Mouse (Mus musculus) neural tube, embryonic 14.5 days (tissue): ENCODE measurements around the gene Rnf126. TPM values are rescaled to one million over a fixed set of nuclear protein-coding genes. Genes with fewer than 3 reads are reported as not detected.

Experiments
- ATAC-seq: fragments of 200-750 bp; cut with Nextera tagmentation; 2 replicates; pipeline ENCODE4 v1.8.0; 2017; ENCODE audit warnings: low read depth, mild to moderate bottlenecking, moderate TSS enrichment, moderate library complexity
- H3K27ac ChIP-seq: fragments of 300-500 bp; sonication (generic); 2 replicates; pipeline ENCODE4 v1.5.1; 2014; ENCODE audit warnings: low read depth, mild to moderate bottlenecking, control low read depth, low read length, moderate library complexity, mixed read lengths
- H3K27me3 ChIP-seq: fragments of 300-500 bp; sonication (generic); 2 replicates; pipeline ENCODE4 v1.6.1; 2014; ENCODE audit warnings: low read length; ENCODE audit not compliant: control insufficient read depth, insufficient read depth
- H3K36me3 ChIP-seq: fragments of 300-500 bp; sonication (generic); 2 replicates; pipeline ENCODE4 v1.6.1; 2014; ENCODE audit warnings: low read length, mixed read lengths; ENCODE audit not compliant: control insufficient read depth, insufficient read depth
- H3K4me1 ChIP-seq: fragments of 300-500 bp; sonication (generic); 2 replicates; pipeline ENCODE4 v1.6.1; 2014; ENCODE audit warnings: low read length; ENCODE audit not compliant: control insufficient read depth, insufficient read depth
- H3K4me2 ChIP-seq: fragments of 300-500 bp; sonication (generic); 2 replicates; pipeline ENCODE4 v1.6.1; 2014; ENCODE audit warnings: mild to moderate bottlenecking, low read depth, low read length, control low read depth
- H3K4me3 ChIP-seq: fragments of 300-500 bp; sonication (generic); 2 replicates; pipeline ENCODE4 v1.5.1; 2014; ENCODE audit warnings: low read depth, low read length, control low read depth, mixed read lengths
- H3K9ac ChIP-seq: fragments of 300-500 bp; sonication (generic); replicated peaks from 2 replicates; pipeline ENCODE4 v1.6.1; 2014; ENCODE audit warnings: low read depth, mild to moderate bottlenecking, control low read depth, low read length, mixed read lengths
- H3K9me3 ChIP-seq: fragments of 300-500 bp; sonication (generic); 2 replicates; pipeline ENCODE4 v1.6.1; 2016; ENCODE audit warnings: low read length; ENCODE audit not compliant: control insufficient read depth
- WGBS: fragments of 180-500 bp; shearing (Covaris S2); extraction: QIAGEN DNeasy Blood & Tissue Kit; methylation state at CpG from one replicate; pipeline ENCODE4 v1.1.7; 2014; 5-methylcytosine and 5-hydroxymethylcytosine counted together
- polyA plus RNA-seq: library from polyadenylated mRNA; unstranded; fragments of >200 nt; fragmentation: Nextera tagmentation; extraction: Ambion mirVana; gene quantifications from 2 replicates; pipeline ENCODE4 v1.2.1, GENCODE M21; 2014

The Rnf126 gene
- polyA plus RNA-seq, 1 experiment from 2014 or later = 93.7 TPM

GRCm38 (mm10) chr10:79783920-79784800 is 17.4 kb upstream of the Rnf126 start:
- no peak overlapping the region for H3K27ac ChIP-seq
- peaks cover 2% of the 10 kb centered on the region; the same call in 1 of the 2 replicates for H3K27me3 ChIP-seq
- no peak overlapping the region for H3K4me2 ChIP-seq
- no peak overlapping the region for H3K9ac ChIP-seq
- H3K36me3 ChIP-seq = no peaks in the 10 kb centered on the region
- no peaks in the 10 kb centered on the region for H3K9me3 ChIP-seq
- no peak overlapping the region for H3K4me3 ChIP-seq
- no peaks in the 10 kb centered on the region for H3K4me1 ChIP-seq
- 30% methylated on average over 27 of the region's 27 CpGs for WGBS
- ATAC-seq = no peak

GRCm38 (mm10) chr10:79783050-79783449 is 16.3 kb upstream of the Rnf126 start:
- H3K4me1 ChIP-seq = no peaks in the 10 kb centered on the region
- no peak for ATAC-seq
- H3K27me3 ChIP-seq = peaks cover 2% of the 10 kb centered on the region; the same call in 1 of the 2 replicates
- no peaks in the 10 kb centered on the region for H3K9me3 ChIP-seq
- H3K36me3 ChIP-seq = no peaks in the 10 kb centered on the region
- H3K9ac ChIP-seq = no peak overlapping the region
- H3K4me2 ChIP-seq = no peak overlapping the region
- no peak overlapping the region for H3K4me3 ChIP-seq
- 68% methylated on average over 7 of the region's 7 CpGs for WGBS
- H3K27ac ChIP-seq = no peak overlapping the region

- Histone ChIP-seq H3K36me3 (no peaks in the 10 kb centered on the region), H3K4me2 (no peak overlapping the region), H3K4me1 (peaks cover 3% of the 10 kb centered on the region; the same call in 1 of the 2 replicates), H3K27ac (no peak overlapping the region), H3K27me3 (peaks cover 6% of the 10 kb centered on the region), H3K9ac (no peak overlapping the region), H3K4me3 (no peak overlapping the region), H3K9me3 (no peaks in the 10 kb centered on the region)
- no peak for ATAC-seq
- WGBS = 53% methylated on average over 5 of the region's 5 CpGs
Measured at GRCm38 (mm10) chr10:79781956-79782355, 15.2 kb upstream of the Rnf126 start.

- 28% methylated on average over 21 of the region's 21 CpGs for WGBS
- H3K36me3 ChIP-seq = no peaks in the 10 kb centered on the region
- H3K27me3 ChIP-seq = peaks cover 8% of the 10 kb centered on the region
- H3K9ac ChIP-seq = no peak overlapping the region
- no peak overlapping the region for H3K4me3 ChIP-seq
- H3K9me3 ChIP-seq = no peaks in the 10 kb centered on the region
- H3K27ac ChIP-seq = no peak overlapping the region
- ATAC-seq = peak; percentile 3; the same call in 1 of the 2 replicates
- peaks cover 3% of the 10 kb centered on the region; the same call in 1 of the 2 replicates for H3K4me1 ChIP-seq
- peak overlapping the region; percentile 64 for H3K4me2 ChIP-seq
Measured at GRCm38 (mm10) chr10:79781139-79781538, 14.4 kb upstream of the Rnf126 start.

DNA sequence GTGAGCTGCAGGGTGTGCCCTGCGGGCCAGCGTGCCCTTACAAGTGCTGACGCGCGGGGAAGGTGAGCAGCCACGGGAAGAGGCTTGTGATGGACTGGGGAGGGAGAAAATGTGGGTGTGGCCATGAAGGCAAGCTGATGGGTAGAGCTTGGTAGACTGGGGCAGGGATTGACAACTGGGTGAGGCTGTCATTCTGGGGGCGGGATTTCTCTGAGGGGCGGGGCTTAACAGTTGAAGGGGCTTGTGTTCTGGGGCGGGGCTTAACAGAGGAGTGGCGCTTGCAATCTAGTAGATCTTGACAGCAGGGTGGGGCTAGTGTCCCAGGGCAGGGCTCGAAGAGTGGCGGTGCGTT is 13.9 kb upstream of the Rnf126 start:
- Histone ChIP-seq H3K4me3 (peak overlapping the region; percentile 35), H3K9me3 (no peaks in the 10 kb centered on the region), H3K4me1 (peaks cover 3% of the 10 kb centered on the region; the same call in 1 of the 2 replicates), H3K9ac (no peak overlapping the region), H3K36me3 (no peaks in the 10 kb centered on the region), H3K4me2 (peak overlapping the region; percentile 64), H3K27me3 (peaks cover 8% of the 10 kb centered on the region), H3K27ac (no peak overlapping the region)
- ATAC-seq = peak; percentile 50
- WGBS = 0% methylated on average over 13 of the region's 13 CpGs

DNA sequence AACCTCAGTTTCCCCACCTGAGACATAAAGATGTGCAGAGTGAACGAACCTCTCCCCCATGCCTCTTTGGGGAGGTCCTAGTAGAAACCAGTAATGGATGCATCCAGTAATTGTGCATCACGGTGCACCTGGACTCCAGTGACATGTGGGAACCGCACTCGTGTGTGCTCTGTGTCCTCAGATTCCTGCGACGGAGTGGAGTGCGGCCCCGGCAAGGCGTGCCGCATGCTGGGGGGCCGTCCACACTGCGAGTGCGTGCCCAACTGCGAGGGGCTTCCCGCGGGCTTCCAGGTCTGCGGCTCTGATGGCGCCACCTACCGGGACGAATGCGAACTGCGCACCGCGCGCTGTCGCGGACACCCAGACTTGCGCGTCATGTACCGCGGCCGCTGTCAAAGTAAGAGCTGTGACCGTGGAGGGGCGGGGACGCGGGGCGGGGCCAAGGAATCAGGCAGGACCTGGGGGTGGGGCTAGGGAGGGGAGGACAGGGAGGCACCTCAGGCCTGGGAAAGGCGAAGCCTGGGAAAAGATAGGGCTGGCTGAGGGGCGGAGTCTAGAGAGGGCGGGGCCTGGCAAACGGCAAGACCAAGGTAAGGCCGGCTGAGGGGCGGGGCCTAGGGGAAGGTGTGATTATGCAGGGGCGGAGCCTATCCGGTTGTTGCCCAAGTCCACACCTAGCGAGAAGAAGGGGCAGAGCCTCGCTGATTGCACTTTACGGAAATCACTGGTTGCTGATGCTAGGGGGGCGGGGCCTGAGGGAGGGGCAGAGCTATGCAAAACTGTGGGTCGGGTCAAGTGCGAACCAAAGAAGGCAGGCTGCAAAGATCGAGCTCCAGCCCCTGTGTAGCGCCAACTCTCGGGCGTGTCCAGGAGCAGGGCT is 13.3 kb upstream of the Rnf126 start:
- Histone ChIP-seq H3K27ac (no peak overlapping the region), H3K9ac (no peak overlapping the region), H3K4me3 (peak overlapping the region; percentile 35)

GRCm38 (mm10) chr10:79779193-79779592 is 12.4 kb upstream of the Rnf126 start:
- no peak overlapping the region for H3K9ac ChIP-seq
- peaks cover 8% of the 10 kb centered on the region for H3K27me3 ChIP-seq
- ATAC-seq = no peak
- 24% methylated on average over 2 of the region's 2 CpGs for WGBS
- H3K4me3 ChIP-seq = no peak overlapping the region
- H3K9me3 ChIP-seq = no peaks in the 10 kb centered on the region
- no peak overlapping the region for H3K4me2 ChIP-seq
- peaks cover 3% of the 10 kb centered on the region; the same call in 1 of the 2 replicates for H3K4me1 ChIP-seq
- H3K36me3 ChIP-seq = no peaks in the 10 kb centered on the region
- no peak overlapping the region for H3K27ac ChIP-seq

More for the DNA sequence above, 13.3 kb upstream of the Rnf126 start:
- Histone ChIP-seq H3K4me2 (peak overlapping the region; percentile 64), H3K9me3 (no peaks in the 10 kb centered on the region), H3K27me3 (peaks cover 8% of the 10 kb centered on the region), H3K4me1 (peaks cover 3% of the 10 kb centered on the region; the same call in 1 of the 2 replicates), H3K36me3 (no peaks in the 10 kb centered on the region)
- 2% methylated on average over 55 of the region's 55 CpGs for WGBS
- ATAC-seq = peak; percentile 92

DNA sequence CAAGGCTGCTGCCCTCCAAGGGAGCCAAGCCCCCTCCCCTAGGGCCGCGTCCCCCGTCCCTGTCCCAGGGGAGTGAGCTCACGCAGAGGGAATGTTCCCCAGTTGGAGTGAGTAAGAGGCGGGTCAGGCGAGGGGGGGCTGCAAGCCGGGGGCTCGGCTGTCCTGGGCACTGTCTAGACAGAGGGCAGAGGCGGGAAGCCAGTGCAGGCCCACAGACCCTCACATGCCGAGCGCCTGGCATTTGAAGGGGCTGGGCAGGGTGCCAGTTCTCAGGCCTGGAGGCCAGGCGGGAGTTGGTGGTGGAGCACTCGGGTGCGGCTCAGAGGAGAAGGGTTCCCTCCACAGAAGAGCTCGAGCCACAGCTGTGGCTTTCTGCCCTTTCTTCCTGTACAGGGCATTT is 11.3 kb upstream of the Rnf126 start:
- H3K9ac ChIP-seq = no peak overlapping the region
- H3K36me3 ChIP-seq = no peaks in the 10 kb centered on the region
- peaks cover 8% of the 10 kb centered on the region for H3K27me3 ChIP-seq
- 6% methylated on average over 15 of the region's 15 CpGs for WGBS
- H3K27ac ChIP-seq = no peak overlapping the region
- H3K9me3 ChIP-seq = no peaks in the 10 kb centered on the region
- H3K4me3 ChIP-seq = no peak overlapping the region
- H3K4me2 ChIP-seq = no peak overlapping the region
- 0 out of 2 replicates have a peak, but pooled peaks have one; percentile 7 for ATAC-seq
- H3K4me1 ChIP-seq = peaks cover 3% of the 10 kb centered on the region; the same call in 1 of the 2 replicates
